Mouse (Mus musculus): ENCODE measurements at regions not wholly inside any gene's neighbourhood (a gene's known extent, or its start where the extent isn't known, plus 50 kb on each side); places are given as distances from the start of the nearest gene placed in this dataset.

- no peak for TF ChIP-seq CTCF (IDR thresholded peaks at IDR 0.05; ENCODE audit: extremely low read depth, insufficient read depth, insufficient read length, insufficient replicate concordance)
- TF ChIP-seq POLR2A (IDR thresholded peaks at IDR 0.05; ENCODE audit: low read depth, low read length) = no peak
Observed at GRCm38 (mm10) chr6:89040919-89041318, 138.9 kb downstream of the Tpra1 start.

Measured in spleen, adult 2 months (tissue).